Mouse (Mus musculus) myocyte (in vitro differentiated cells): ENCODE data around the gene Gm4779. TPM values are rescaled to one million over a fixed set of nuclear protein-coding genes. Genes with fewer than 3 reads are reported as not detected.

ENCODE experiments used
- H3K27me3 ChIP-seq: one replicate; pipeline ENCODE4 v1.6.1; 2011; ENCODE audit not compliant: control insufficient read depth, insufficient read depth, insufficient read length
- H3K36me3 ChIP-seq: one replicate; pipeline ENCODE4 v1.6.1; 2011; ENCODE audit not compliant: control insufficient read depth, insufficient read depth
- H3K4me2 ChIP-seq: one replicate; pipeline ENCODE4 v1.6.1; 2011; ENCODE audit warnings: low read depth, control low read depth
- H3K4me3 ChIP-seq: one replicate; pipeline ENCODE4 v1.5.1; 2011; ENCODE audit warnings: mild to moderate bottlenecking, control low read depth, moderate library complexity
- H3K79me2 ChIP-seq: one replicate; pipeline ENCODE4 v1.6.1; 2011; ENCODE audit not compliant: control insufficient read depth, insufficient read depth
- H3ac ChIP-seq: one replicate; pipeline ENCODE4 v1.6.1; 2011; ENCODE audit not compliant: control insufficient read depth, insufficient read length
- CEBPB ChIP-seq: IDR thresholded peaks from 2 replicates; pipeline ENCODE4 v1.6.1; 2011; ENCODE audit warnings: mild to moderate bottlenecking, moderate library complexity; ENCODE audit not compliant: poor library complexity, insufficient read depth, severe bottlenecking
- E2F4 ChIP-seq: IDR thresholded peaks from one replicate; pipeline ENCODE4 v1.6.1; 2011; ENCODE audit warnings: mild to moderate bottlenecking, control low read depth, moderate library complexity; ENCODE audit not compliant: insufficient read depth
- MAX ChIP-seq: IDR thresholded peaks from one replicate; pipeline ENCODE4 v1.6.1; 2011; ENCODE audit warnings: low read depth, mild to moderate bottlenecking, control low read depth
- MYOD1 ChIP-seq, 3 experiments: IDR thresholded peaks; one replicate each; pipeline ENCODE4 v1.6.1; 2011; ENCODE audit warnings: control low read depth in 2 of 3, low read depth in 2 of 3, mild to moderate bottlenecking in 2 of 3, moderate library complexity in 1 of 3; ENCODE audit not compliant: insufficient read length in 2 of 3, control insufficient read depth in 1 of 3
- MYOG ChIP-seq, 3 experiments: IDR thresholded peaks; one replicate each; pipeline ENCODE4 v1.6.1; 2011; ENCODE audit warnings: control low read depth in 2 of 3, low read depth in 2 of 3, mild to moderate bottlenecking in 2 of 3; ENCODE audit not compliant: insufficient read length in 2 of 3, control insufficient read depth in 1 of 3, insufficient read depth in 1 of 3
- POLR2A ChIP-seq: IDR thresholded peaks from one replicate; pipeline ENCODE4 v1.6.1; 2011; ENCODE audit warnings: low read depth, mild to moderate bottlenecking, control low read depth, moderate library complexity; ENCODE audit not compliant: insufficient read length
- POLR2AphosphoS2 ChIP-seq: IDR thresholded peaks from one replicate; pipeline ENCODE4 v1.6.1; 2011; ENCODE audit warnings: low read depth, control low read depth; ENCODE audit not compliant: insufficient read length
- REST ChIP-seq: IDR thresholded peaks from one replicate; pipeline ENCODE4 v1.6.1; 2011; ENCODE audit warnings: mild to moderate bottlenecking, control low read depth, moderate library complexity; ENCODE audit not compliant: insufficient read depth, insufficient read length
- SRF ChIP-seq: IDR thresholded peaks from one replicate; pipeline ENCODE4 v1.6.1; 2011; ENCODE audit warnings: low read depth; ENCODE audit not compliant: control insufficient read depth, insufficient read length
- TCF12 ChIP-seq: IDR thresholded peaks from one replicate; pipeline ENCODE4 v1.6.1; 2011; ENCODE audit warnings: mild to moderate bottlenecking, control low read depth; ENCODE audit not compliant: poor library complexity, insufficient read depth, severe bottlenecking
- TCF3 ChIP-seq: IDR thresholded peaks from one replicate; pipeline ENCODE4 v1.6.1; 2011; ENCODE audit warnings: low read depth, control low read depth; ENCODE audit not compliant: insufficient read length
- USF1 ChIP-seq: IDR thresholded peaks from one replicate; pipeline ENCODE4 v1.6.1; 2011; ENCODE audit warnings: low read depth, mild to moderate bottlenecking, control low read depth, moderate library complexity
- polyA plus RNA-seq: library from polyadenylated mRNA; unstranded; fragments of >200 nt; fragmentation: generic; extraction: Trizol; gene quantifications from one replicate; pipeline ENCODE4 v1.2.1, GENCODE M21; 2012; ENCODE audit warnings: missing spikeins

Gene Gm4779
- polyA plus RNA-seq, 1 experiment, result not detected

- no peak overlapping the region for H3K4me3 ChIP-seq
- no peak for TF ChIP-seq MYOG (IDR thresholded peaks at IDR 0.05; ENCODE audit: control insufficient read depth in 1 of 3, insufficient read depth in 1 of 3, insufficient read length in 2 of 3, low read depth in 2 of 3)
- TF ChIP-seq POLR2A, result no peak
- TF ChIP-seq CEBPB, result no peak
- no peak for TF ChIP-seq TCF3
- TF ChIP-seq POLR2AphosphoS2, result no peak
- no peak for TF ChIP-seq REST
- TF ChIP-seq SRF, result no peak
- TF ChIP-seq MYOD1 (IDR thresholded peaks at IDR 0.05; ENCODE audit: control insufficient read depth in 1 of 3, insufficient read length in 2 of 3, low read depth in 2 of 3), result no peak
- no peak for TF ChIP-seq TCF12
- TF ChIP-seq E2F4, result no peak
- TF ChIP-seq USF1, result no peak
- TF ChIP-seq MAX, result no peak
- no peaks in the 10 kb centered on the region for H3K79me2 ChIP-seq
- no peak overlapping the region for H3ac ChIP-seq
- no peaks in the 10 kb centered on the region for H3K27me3 ChIP-seq
- no peaks in the 10 kb centered on the region for H3K36me3 ChIP-seq
- no peak overlapping the region for H3K4me2 ChIP-seq
Observed at GRCm38 (mm10) chrX:101765111-101765510, 29.1 kb downstream of the Gm4779 start.

GRCm38 (mm10) chrX:101764621-101765020 is 29.6 kb downstream of the Gm4779 start:
- Histone ChIP-seq H3K36me3 (no peaks in the 10 kb centered on the region), H3K79me2 (no peaks in the 10 kb centered on the region), H3K4me2 (no peak overlapping the region), H3ac (no peak overlapping the region), H3K4me3 (no peak overlapping the region), H3K27me3 (no peaks in the 10 kb centered on the region)
- TF ChIP-seq MYOD1 (IDR thresholded peaks at IDR 0.05; ENCODE audit: control insufficient read depth in 1 of 3, insufficient read length in 2 of 3, low read depth in 2 of 3) (no peak), POLR2A (no peak), TCF12 (no peak), MAX (no peak), USF1 (no peak), SRF (no peak), REST (no peak), TCF3 (no peak), CEBPB (no peak), MYOG (IDR thresholded peaks at IDR 0.05; ENCODE audit: control insufficient read depth in 1 of 3, insufficient read depth in 1 of 3, insufficient read length in 2 of 3, low read depth in 2 of 3) (no peak), POLR2AphosphoS2 (no peak), E2F4 (no peak)

- Histone ChIP-seq H3ac (no peak overlapping the region), H3K27me3 (no peaks in the 10 kb centered on the region), H3K4me2 (no peak overlapping the region), H3K36me3 (no peaks in the 10 kb centered on the region), H3K79me2 (no peaks in the 10 kb centered on the region), H3K4me3 (no peak overlapping the region)
- no peak for TF ChIP-seq MYOD1 (IDR thresholded peaks at IDR 0.05; ENCODE audit: control insufficient read depth in 1 of 3, insufficient read length in 2 of 3, low read depth in 2 of 3)
- no peak for TF ChIP-seq MAX
- no peak for TF ChIP-seq SRF
- no peak for TF ChIP-seq MYOG (IDR thresholded peaks at IDR 0.05; ENCODE audit: control insufficient read depth in 1 of 3, insufficient read depth in 1 of 3, insufficient read length in 2 of 3, low read depth in 2 of 3)
- no peak for TF ChIP-seq TCF12
- TF ChIP-seq E2F4, result no peak
- no peak for TF ChIP-seq REST
- no peak for TF ChIP-seq USF1
- no peak for TF ChIP-seq TCF3
- TF ChIP-seq POLR2AphosphoS2, result no peak
- TF ChIP-seq POLR2A, result no peak
- TF ChIP-seq CEBPB, result no peak
Observed at GRCm38 (mm10) chrX:101754478-101754877, 39.7 kb downstream of the Gm4779 start.

- Histone ChIP-seq H3K27me3 (no peaks in the 10 kb centered on the region), H3K36me3 (no peaks in the 10 kb centered on the region), H3K79me2 (no peaks in the 10 kb centered on the region), H3K4me2 (no peak overlapping the region), H3K4me3 (no peak overlapping the region), H3ac (no peak overlapping the region)
- TF ChIP-seq POLR2AphosphoS2 (no peak), CEBPB (no peak), E2F4 (no peak), TCF3 (no peak), POLR2A (no peak), MYOG (IDR thresholded peaks at IDR 0.05; ENCODE audit: control insufficient read depth in 1 of 3, insufficient read depth in 1 of 3, insufficient read length in 2 of 3, low read depth in 2 of 3) (no peak), MYOD1 (IDR thresholded peaks at IDR 0.05; ENCODE audit: control insufficient read depth in 1 of 3, insufficient read length in 2 of 3, low read depth in 2 of 3) (no peak)
Observed at GRCm38 (mm10) chrX:101750144-101750543, 44.1 kb downstream of the Gm4779 start.

GRCm38 (mm10) chrX:101741064-101741433 is 53.2 kb downstream of the Gm4779 start:
- Histone ChIP-seq H3K36me3 (no peaks in the 10 kb centered on the region), H3K4me2 (no peak overlapping the region), H3K79me2 (no peaks in the 10 kb centered on the region), H3K4me3 (no peak overlapping the region), H3K27me3 (peaks cover 4% of the 10 kb centered on the region), H3ac (no peak overlapping the region)
- TF ChIP-seq USF1, result no peak
- no peak for TF ChIP-seq REST
- no peak for TF ChIP-seq POLR2AphosphoS2
- TF ChIP-seq TCF3, result no peak
- no peak for TF ChIP-seq MYOG (IDR thresholded peaks at IDR 0.05; ENCODE audit: control insufficient read depth in 1 of 3, insufficient read depth in 1 of 3, insufficient read length in 2 of 3, low read depth in 2 of 3)
- no peak for TF ChIP-seq MAX
- no peak for TF ChIP-seq MYOD1 (IDR thresholded peaks at IDR 0.05; ENCODE audit: control insufficient read depth in 1 of 3, insufficient read length in 2 of 3, low read depth in 2 of 3)
- TF ChIP-seq CEBPB, result no peak
- no peak for TF ChIP-seq POLR2A
- TF ChIP-seq E2F4, result no peak
- TF ChIP-seq SRF, result no peak
- no peak for TF ChIP-seq TCF12
